Mouse (Mus musculus) heart, postnatal 0 days (tissue): ENCODE data around the gene Tceanc. TPM values are rescaled to one million over a fixed set of nuclear protein-coding genes. Genes with fewer than 3 reads are reported as not detected.

ENCODE experiments used
- ATAC-seq: fragments of 200-750 bp; cut with Nextera tagmentation; 2 replicates; pipeline ENCODE4 v1.8.0; 2017; ENCODE audit warnings: low read depth, moderate number of reproducible peaks, moderate library complexity; ENCODE audit not compliant: insufficient read depth
- DNase-seq: peaks from one replicate; pipeline ENCODE4 v3.0.0-alpha.2; 2016; ENCODE audit warnings: low spot score
- H3K27ac ChIP-seq: fragments of 300-500 bp; sonication (generic); 2 replicates; pipeline ENCODE4 v1.5.1; 2014; ENCODE audit warnings: low read depth, mild to moderate bottlenecking
- H3K27me3 ChIP-seq: fragments of 300-500 bp; sonication (generic); 2 replicates; pipeline ENCODE4 v1.6.1; 2014; ENCODE audit warnings: low read length, mixed read lengths; ENCODE audit not compliant: control insufficient read depth, insufficient read depth
- H3K36me3 ChIP-seq: fragments of 300-500 bp; sonication (generic); replicated peaks from 2 replicates; pipeline ENCODE4 v1.6.1; 2014; ENCODE audit warnings: low read length, mixed read lengths; ENCODE audit not compliant: control insufficient read depth, insufficient read depth
- H3K4me1 ChIP-seq: fragments of 300-500 bp; sonication (generic); 2 replicates; pipeline ENCODE4 v1.6.1; 2014; ENCODE audit warnings: antibody characterized with exemption; ENCODE audit not compliant: control insufficient read depth, insufficient read depth
- H3K4me2 ChIP-seq: fragments of 300-500 bp; sonication (generic); 2 replicates; pipeline ENCODE4 v1.6.1; 2014; ENCODE audit warnings: low read depth, mild to moderate bottlenecking, low read length, moderate library complexity
- H3K4me3 ChIP-seq: fragments of 300-500 bp; sonication (generic); 2 replicates; pipeline ENCODE4 v1.5.1; 2014; ENCODE audit warnings: low read depth, low read length
- H3K9ac ChIP-seq: fragments of 300-500 bp; sonication (generic); replicated peaks from 2 replicates; pipeline ENCODE4 v1.6.1; 2014; ENCODE audit warnings: low read depth, low read length, mixed read lengths
- H3K9me3 ChIP-seq: fragments of 300-500 bp; sonication (generic); replicated peaks from 2 replicates; pipeline ENCODE4 v1.6.1; 2016; ENCODE audit warnings: low read length; ENCODE audit not compliant: control insufficient read depth
- CTCF ChIP-seq: IDR thresholded peaks from 2 replicates; pipeline ENCODE4 v1.5.1; 2016; ENCODE audit warnings: antibody characterized with exemption, control low read depth, low read depth
- EP300 ChIP-seq: IDR thresholded peaks from 2 replicates; pipeline ENCODE4 v1.6.1; 2016; ENCODE audit warnings: antibody characterized with exemption, low read depth
- WGBS: fragments of 180-500 bp; shearing (Covaris S2); extraction: QIAGEN DNeasy Blood & Tissue Kit; methylation state at CpG from one replicate; pipeline ENCODE4 v1.1.7; 2014; 5-methylcytosine and 5-hydroxymethylcytosine counted together
- polyA plus RNA-seq: library from polyadenylated mRNA; unstranded; fragments of >200 nt; fragmentation: Nextera tagmentation; extraction: Ambion mirVana; gene quantifications from 2 replicates; pipeline ENCODE4 v1.2.1, GENCODE M21; 2015
- total RNA-seq: library from RNA; depleted of rRNA; stranded (reverse); fragments of >200 nt; gene quantifications from 2 replicates; pipeline ENCODE4 v1.2.3, GENCODE M21; 2014; ENCODE audit warnings: low replicate concordance

The Tceanc gene
- total and polyA plus RNA-seq, 2 experiments from 2014 or later = 5.5 to 7.6 TPM

GRCm38 (mm10) chrX:166546495-166546894 lies 28.1 kb upstream of the Tceanc start:
- no peak overlapping the region for H3K4me2 ChIP-seq
- no peak for TF ChIP-seq CTCF
- TF ChIP-seq EP300 = no peak
- ATAC-seq (no peak), DNase-seq (no peak)
- H3K9ac ChIP-seq = no peak overlapping the region
- WGBS = 42% methylated on average over 2 of the region's 2 CpGs
- no peaks in the 10 kb centered on the region for H3K27me3 ChIP-seq
- H3K27ac ChIP-seq = no peak overlapping the region
- H3K36me3 ChIP-seq = no peaks in the 10 kb centered on the region
- H3K4me3 ChIP-seq = no peak overlapping the region
- H3K9me3 ChIP-seq = no peaks in the 10 kb centered on the region
- no peaks in the 10 kb centered on the region for H3K4me1 ChIP-seq

- H3K27ac ChIP-seq = no peak overlapping the region
- DNase-seq = no peak
Measured at GRCm38 (mm10) chrX:166535138-166535537, 16.8 kb upstream of the Tceanc start.

DNA sequence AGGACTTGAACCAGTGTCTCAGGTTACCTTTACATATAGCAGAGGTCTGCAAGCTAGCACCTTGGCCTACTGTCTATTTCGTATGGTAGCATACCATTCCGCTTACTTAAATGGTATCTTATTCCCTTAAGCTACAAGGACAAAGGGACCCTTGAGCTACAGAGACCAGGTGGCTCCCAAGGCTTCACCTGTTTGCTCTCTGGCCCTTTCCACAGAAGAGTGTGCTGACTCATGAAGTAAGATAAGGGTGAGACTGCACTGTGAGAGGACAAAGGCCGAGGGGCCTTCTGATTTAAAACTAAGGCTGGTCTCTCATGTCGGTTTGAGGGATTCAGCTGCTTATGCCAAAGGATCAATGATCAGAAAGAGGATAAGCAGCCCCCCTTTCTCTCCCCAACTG lies 15.1 kb upstream of the Tceanc start:
- Histone ChIP-seq H3K27me3 (no peaks in the 10 kb centered on the region), H3K9ac (no peak overlapping the region), H3K4me2 (no peak overlapping the region), H3K4me1 (no peaks in the 10 kb centered on the region), H3K27ac (no peak overlapping the region), H3K36me3 (no peaks in the 10 kb centered on the region), H3K4me3 (no peak overlapping the region), H3K9me3 (no peaks in the 10 kb centered on the region)
- 70% methylated on average over 4 of the region's 4 CpGs for WGBS
- TF ChIP-seq EP300 (no peak), CTCF (no peak)
- DNase-seq (no peak), ATAC-seq (no peak)

More at GRCm38 (mm10) chrX:166535138-166535537, 16.8 kb upstream of the Tceanc start:
- ATAC-seq = no peak
- Histone ChIP-seq H3K9me3 (no peaks in the 10 kb centered on the region), H3K27me3 (no peaks in the 10 kb centered on the region), H3K4me3 (no peak overlapping the region), H3K9ac (no peak overlapping the region), H3K4me2 (no peak overlapping the region), H3K4me1 (no peaks in the 10 kb centered on the region), H3K36me3 (no peaks in the 10 kb centered on the region)
- 29% methylated on average over 4 of the region's 4 CpGs for WGBS
- TF ChIP-seq CTCF (no peak), EP300 (no peak)

- no peak overlapping the region for H3K4me2 ChIP-seq
- ATAC-seq = no peak
- no peak overlapping the region for H3K27ac ChIP-seq
- H3K4me1 ChIP-seq = no peaks in the 10 kb centered on the region
- no peaks in the 10 kb centered on the region for H3K27me3 ChIP-seq
- TF ChIP-seq CTCF = no peak
- no peak for TF ChIP-seq EP300
- H3K9me3 ChIP-seq = no peaks in the 10 kb centered on the region
- no peaks in the 10 kb centered on the region for H3K36me3 ChIP-seq
- DNase-seq = no peak
- WGBS = 46% methylated on average over 6 of the region's 6 CpGs
- H3K9ac ChIP-seq = no peak overlapping the region
- H3K4me3 ChIP-seq = no peak overlapping the region
Measured at GRCm38 (mm10) chrX:166531671-166532070, 13.3 kb upstream of the Tceanc start.

DNA sequence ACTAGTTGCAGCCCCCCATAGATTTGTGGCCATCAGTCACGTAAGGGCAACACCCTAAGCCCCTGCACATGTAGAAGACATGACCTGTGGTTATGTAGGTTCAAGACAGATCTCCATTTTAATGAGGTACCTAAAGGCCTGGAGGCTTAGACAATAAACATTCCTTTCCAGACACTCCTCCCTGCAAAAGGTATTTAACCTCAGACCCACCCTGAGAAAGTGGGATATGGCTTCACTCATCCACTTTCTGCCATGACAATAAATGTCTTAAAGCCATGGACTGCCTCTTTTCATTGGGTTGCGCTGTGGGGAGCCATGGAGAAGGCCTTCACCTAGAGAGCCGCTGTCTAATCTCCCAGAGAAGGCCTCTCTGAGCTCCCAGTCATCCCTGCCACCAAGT lies 9.8 kb upstream of the Tceanc start:
- ATAC-seq (no peak), DNase-seq (no peak)
- 73% methylated on average over 3 of the region's 3 CpGs for WGBS
- no peak overlapping the region for H3K4me3 ChIP-seq
- no peak overlapping the region for H3K27ac ChIP-seq
- no peak for TF ChIP-seq CTCF
- no peak for TF ChIP-seq EP300
- no peaks in the 10 kb centered on the region for H3K4me1 ChIP-seq
- H3K9ac ChIP-seq = no peak overlapping the region
- H3K36me3 ChIP-seq = no peaks in the 10 kb centered on the region
- H3K4me2 ChIP-seq = no peak overlapping the region
- no peaks in the 10 kb centered on the region for H3K9me3 ChIP-seq
- H3K27me3 ChIP-seq = no peaks in the 10 kb centered on the region

DNA sequence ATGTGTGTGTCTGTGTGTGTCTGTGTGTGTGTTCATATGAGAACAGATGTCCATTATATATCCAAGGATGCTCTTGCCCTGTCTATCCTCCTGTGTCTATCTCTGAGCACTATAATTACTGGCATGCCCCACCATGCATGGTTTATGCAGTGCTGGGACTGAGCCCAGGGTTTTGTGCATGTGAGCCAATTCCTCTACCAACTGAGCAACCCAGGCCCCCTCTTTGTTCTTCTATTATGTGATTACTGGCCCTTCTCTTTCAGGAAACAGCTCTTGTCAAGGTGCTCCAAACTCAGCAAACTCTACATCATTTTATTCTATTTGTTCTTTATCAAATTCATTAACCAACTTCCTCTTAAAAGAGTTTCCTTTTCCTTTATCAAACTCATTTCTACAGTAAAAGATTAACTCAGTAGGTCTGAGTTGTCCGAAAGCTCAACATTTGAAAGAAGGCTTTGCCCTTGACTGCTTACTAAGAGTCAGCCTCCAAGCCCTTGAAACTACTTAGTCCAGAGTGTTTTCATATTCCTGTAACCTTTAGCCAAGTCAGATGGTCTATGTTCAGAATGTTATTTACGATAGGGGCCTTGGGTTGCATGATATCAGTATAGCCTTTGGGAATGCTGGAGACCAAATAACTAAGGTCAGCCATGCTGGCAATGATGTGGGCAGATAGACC lies 7.4 kb upstream of the Tceanc start:
- Histone ChIP-seq H3K4me2 (no peak overlapping the region), H3K36me3 (no peaks in the 10 kb centered on the region), H3K4me1 (no peaks in the 10 kb centered on the region), H3K9ac (no peak overlapping the region), H3K4me3 (no peak overlapping the region), H3K27me3 (no peaks in the 10 kb centered on the region), H3K27ac (no peak overlapping the region), H3K9me3 (no peaks in the 10 kb centered on the region)
- TF ChIP-seq CTCF (no peak), EP300 (no peak)
- ATAC-seq = no peak
- 60% methylated on average over 2 of the region's 2 CpGs for WGBS
- no peak for DNase-seq
